Comparison of ENCODE assay signal across 21 mouse cellular contexts in genomic region chrX:96117366-96117765, GRCm38 (mm10).
"Had no signal": no experiment of that assay in that cellular context is flagged by ENCODE, and none has a peak within 500 bp of the region (broad histone marks: within the 10 kb centered on the region; RNA-seq: fewer than 3 reads in every experiment).

No protein-coding gene starts in this region.

- H3K4me1 ChIP-seq: liver, embryonic 13.5 days; midbrain, embryonic 10.5 days; midbrain, embryonic 13.5 days; neural tube, embryonic 12.5 days; neural tube, embryonic 15.5 days had no signal

- H3K9me3 ChIP-seq: liver, embryonic 13.5 days; midbrain, embryonic 10.5 days; midbrain, embryonic 13.5 days; neural tube, embryonic 12.5 days; neural tube, embryonic 15.5 days had no signal

- DNase-seq: kidney, adult 2 months; kidney, postnatal 36 days; layer of hippocampus, postnatal 36 days; liver, embryonic 13.5 days; lung, adult 2 months; lung, postnatal 14 days; lung, postnatal 4 days; right cerebral cortex, adult 18-20 months; right cerebral cortex, postnatal 14 days; right cerebral cortex, postnatal 4 days; thymus, adult 2 months; thymus, postnatal 14 days; thymus, postnatal 4 days had no signal

- H3K4me3 ChIP-seq: left cerebral cortex, adult 2 months; liver, embryonic 13.5 days; megakaryocyte, embryonic 14.5 days; midbrain, embryonic 10.5 days; midbrain, embryonic 13.5 days; neural tube, embryonic 12.5 days; neural tube, embryonic 15.5 days had no signal

- H3K27ac ChIP-seq: kidney, postnatal 0 days; left cerebral cortex, adult 2 months; liver, embryonic 13.5 days; midbrain, embryonic 10.5 days; midbrain, embryonic 13.5 days; neural tube, embryonic 12.5 days; neural tube, embryonic 15.5 days had no signal

- H3K4me2 ChIP-seq: liver, embryonic 13.5 days; midbrain, embryonic 13.5 days; neural tube, embryonic 12.5 days; neural tube, embryonic 15.5 days had no signal

- ATAC-seq: midbrain, embryonic 13.5 days; midbrain, embryonic 16.5 days had no signal

- H3K27me3 ChIP-seq: liver, embryonic 13.5 days; midbrain, embryonic 13.5 days; neural tube, embryonic 12.5 days; neural tube, embryonic 15.5 days had no signal

- H3K36me3 ChIP-seq: midbrain, embryonic 10.5 days; midbrain, embryonic 13.5 days; neural tube, embryonic 12.5 days; neural tube, embryonic 15.5 days had no signal
